Mouse (Mus musculus) CH12.LX (cell line): ENCODE data around the gene Coro2a. TPM values are rescaled to one million over a fixed set of nuclear protein-coding genes. Genes with fewer than 3 reads are reported as not detected.
"Not testable (repeated sequence)": the region's sequence is repeated elsewhere in the genome, so short reads cannot be mapped to it uniquely, and the experiment has no call there.

Source experiments
- DNase-seq: peaks from one replicate; pipeline ENCODE4 v3.0.0-alpha.2; 2013; ENCODE audit errors: extremely low read depth
- H3K27ac ChIP-seq: 2 replicates; pipeline ENCODE4 v1.5.1; 2012; ENCODE audit warnings: low read depth, mild to moderate bottlenecking, control low read depth, moderate library complexity; ENCODE audit not compliant: insufficient read depth
- H3K27me3 ChIP-seq: replicated peaks from 2 replicates; pipeline ENCODE3; 2012; ENCODE audit warnings: inconsistent platforms
- H3K36me3 ChIP-seq, 2 experiments: replicated peaks in 1 of 2; 2 replicates each; pipeline versions ENCODE3 to v1.6.1; 2012; ENCODE audit warnings: inconsistent platforms in 1 of 2, low read length in 1 of 2, mild to moderate bottlenecking in 1 of 2, mixed read lengths in 1 of 2, moderate library complexity in 1 of 2; ENCODE audit not compliant: control insufficient read depth in 1 of 2, insufficient read depth in 1 of 2
- H3K4me1 ChIP-seq, 2 experiments: 2 replicates each; pipeline ENCODE4 v1.6.1; 2012; ENCODE audit warnings: inconsistent platforms in 1 of 2, moderate library complexity in 1 of 2; ENCODE audit not compliant: insufficient read depth in 2 of 2, control insufficient read depth in 1 of 2
- H3K4me2 ChIP-seq: 2 replicates; pipeline ENCODE4 v1.6.1; 2012; ENCODE audit warnings: low read depth, mild to moderate bottlenecking, control low read depth; ENCODE audit not compliant: poor library complexity, insufficient read depth, severe bottlenecking
- H3K4me3 ChIP-seq, 3 experiments: fragments of 150-350 bp in 1 of 3; sonication (generic) in 1 of 3; replicated peaks in 1 of 3; 2 replicates each; pipeline versions ENCODE3 to v1.5.1; 2011 to 2012; ENCODE audit warnings: low read depth in 2 of 3, low read length in 2 of 3, mild to moderate bottlenecking in 2 of 3, moderate library complexity in 2 of 3, control low read depth in 1 of 3, improper control_type of control experiment in 1 of 3, inconsistent platforms in 1 of 3, mixed read lengths in 1 of 3; ENCODE audit not compliant: poor library complexity in 1 of 3
- H3K79me2 ChIP-seq: replicated peaks from 2 replicates; pipeline ENCODE4 v1.6.1; 2012; ENCODE audit warnings: mild to moderate bottlenecking, moderate library complexity; ENCODE audit not compliant: control insufficient read depth, poor library complexity, insufficient read depth, severe bottlenecking; ENCODE audit errors: extremely low read depth
- H3K9ac ChIP-seq: 2 replicates; pipeline ENCODE4 v1.6.1; 2012; ENCODE audit warnings: low read depth, mild to moderate bottlenecking, control low read depth, moderate library complexity; ENCODE audit not compliant: insufficient read depth
- H3K9me3 ChIP-seq: replicated peaks from 2 replicates; pipeline ENCODE3; 2012; ENCODE audit warnings: low read length, inconsistent platforms, mixed read lengths
- CHD1 ChIP-seq: IDR thresholded peaks from 2 replicates; pipeline ENCODE4 v1.6.1; 2012; ENCODE audit warnings: low read depth, low read length, improper control_type of control experiment, inconsistent platforms
- POLR2A ChIP-seq: IDR thresholded peaks from 2 replicates; pipeline ENCODE4 v1.6.1; 2011; ENCODE audit warnings: low read depth, mild to moderate bottlenecking, improper control_type of control experiment, low read length
- RCOR1 ChIP-seq: conservative IDR thresholded peaks from 2 replicates; pipeline ENCODE4 v1.6.1; 2012; ENCODE audit warnings: low read depth, mild to moderate bottlenecking, inconsistent platforms, low read length, improper control_type of control experiment
- ZMIZ1 ChIP-seq: IDR thresholded peaks from 2 replicates; pipeline ENCODE4 v1.6.1; 2012; ENCODE audit warnings: low read depth, mild to moderate bottlenecking, inconsistent platforms, low read length, improper control_type of control experiment
- ZNF384 ChIP-seq: IDR thresholded peaks from 2 replicates; pipeline ENCODE4 v1.6.1; 2012; ENCODE audit warnings: low read depth, low read length, improper control_type of control experiment, inconsistent platforms
- dilution Hi-C: fragments of 300-500 bp; cut with MboI; formaldehyde crosslinking; loops from 2 replicates; pipeline ENCODE4 v1.14.3; 2020; ENCODE audit warnings: low sequenced_read_pairs; ENCODE audit not compliant: extremely low pct_unique_long_range_greater_than_20kb, extremely low pct_ligation_motif_present
- in situ Hi-C: fragments of 300-500 bp; cut with MboI; formaldehyde crosslinking; loops from 3 replicates; pipeline ENCODE4 v1.14.3; 2019; ENCODE audit warnings: low sequenced_read_pairs, low pct_ligation_motif_present, low pct_unique_long_range_greater_than_20kb, mixed read lengths
- polyA plus RNA-seq: library from polyadenylated mRNA; unstranded; fragments of >175 nt; gene quantifications from 2 replicates; pipeline ENCODE4 v1.2.1, GENCODE M21; 2012; ENCODE audit warnings: low read depth; ENCODE audit not compliant: insufficient read length
- total RNA-seq, 2 experiments: library from RNA; depleted of rRNA; stranded (reverse); fragments of 300-350 nt in 1 of 2; fragments of >200 nt in 1 of 2; gene quantifications; 2 replicates each; pipeline ENCODE4 v1.2.3; 2012 to 2014

The Coro2a gene
- total and polyA plus RNA-seq, 3 experiments = 24.6 to 223 (median 129) TPM

DNA sequence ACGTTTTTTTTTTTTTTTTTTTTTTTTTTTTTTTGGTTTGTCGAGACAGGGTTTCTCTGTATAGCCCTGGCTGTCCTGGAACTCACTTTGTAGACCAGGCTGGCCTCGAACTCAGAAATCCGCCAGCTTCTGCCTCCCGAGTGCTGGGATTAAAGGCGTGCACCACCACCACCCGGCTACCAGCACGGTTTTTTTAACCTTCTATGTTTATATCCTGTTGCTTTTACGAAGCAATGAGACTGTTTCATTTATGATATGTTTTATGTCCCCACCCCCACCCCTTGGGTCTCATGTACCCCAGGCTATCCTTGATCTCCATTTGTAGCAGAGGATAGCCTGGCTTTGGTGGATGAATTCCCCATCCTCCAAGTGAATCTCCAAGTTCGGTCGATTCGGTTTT lies 2.4 kb downstream of the Coro2a start:
- Histone ChIP-seq H3K27ac (peak overlapping the region; percentile 85; the same call in 1 of the 2 replicates), H3K4me1 (peaks cover 29 to 75% of the 10 kb centered on the region in 2 experiments), H3K4me3 (peak overlapping the region; percentile 59 to 99 (median 89)), H3K79me2 (peaks cover 67% of the 10 kb centered on the region)
- not testable (repeated sequence) for H3K27me3 ChIP-seq, DNase-seq
- peak; percentile 70; the same call in 1 of the 2 replicates for TF ChIP-seq CHD1
- TF ChIP-seq ZNF384 = peak; percentile 74
- TF ChIP-seq POLR2A = 0 out of 2 replicates have a peak, but pooled peaks have one; percentile 4
- TF ChIP-seq, all 38 proteins: peak for 3; not testable (repeated sequence) for 35
- dilution Hi-C loops, H3K9me3 ChIP-seq, in situ Hi-C loops: not testable (repeated sequence)
- Histone ChIP-seq H3K4me2 (peak overlapping the region; percentile 94), H3K9ac (peak overlapping the region; percentile 98), H3K36me3 (peaks cover 6 to 31% of the 10 kb centered on the region in 2 experiments)

- Histone ChIP-seq H3K4me2 (peak overlapping the region; percentile 94), H3K27me3 (no peaks in the 10 kb centered on the region), H3K9ac (peak overlapping the region; percentile 98)
- peak; percentile 16; the same call in 1 of the 2 replicates for TF ChIP-seq POLR2A
- TF ChIP-seq ZMIZ1 = no peak
- TF ChIP-seq, all 38 proteins: peak for 1
- H3K4me3 ChIP-seq = peak overlapping the region; percentile 18 to 99 (median 32)
- H3K27ac ChIP-seq = peak overlapping the region; percentile 75
- no peaks in the 10 kb centered on the region for H3K9me3 ChIP-seq
- H3K36me3 ChIP-seq = peaks cover 6 to 34% of the 10 kb centered on the region in 2 experiments
- H3K4me1 ChIP-seq = peaks cover 26 to 72% of the 10 kb centered on the region in 2 experiments
- in situ Hi-C loops (no loop called here), dilution Hi-C loops (no loop called here)
- no peak for DNase-seq
- peaks cover 72% of the 10 kb centered on the region for H3K79me2 ChIP-seq
These were observed 3.0 kb downstream of the Coro2a start for GRCm38 (mm10) chr4:46598981-46599380.

GRCm38 (mm10) chr4:46598111-46598510 lies 3.9 kb downstream of the Coro2a start:
- no peak for DNase-seq
- in situ Hi-C loops (no loop called here), dilution Hi-C loops (no loop called here)
- Histone ChIP-seq H3K4me1 (peaks cover 22 to 71% of the 10 kb centered on the region in 2 experiments), H3K36me3 (peaks cover 6 to 37% of the 10 kb centered on the region in 2 experiments), H3K27ac (peak overlapping the region; percentile 91), H3K9me3 (no peaks in the 10 kb centered on the region), H3K4me3 (peak overlapping the region; percentile 23 to 58 (median 31)), H3K9ac (peak overlapping the region; percentile 98), H3K4me2 (peak overlapping the region; percentile 94), H3K27me3 (no peaks in the 10 kb centered on the region), H3K79me2 (peaks cover 80% of the 10 kb centered on the region)
- TF ChIP-seq RCOR1 (0 out of 2 replicates have a peak, but pooled peaks have one; percentile 8), CHD1 (no peak)
